Mouse (Mus musculus): ENCODE measurements around the gene Utp4.
"Not testable (repeated sequence)": the region's sequence is repeated elsewhere in the genome, so short reads cannot be mapped to it uniquely, and the experiment has no call there.

The Utp4 gene

DNA sequence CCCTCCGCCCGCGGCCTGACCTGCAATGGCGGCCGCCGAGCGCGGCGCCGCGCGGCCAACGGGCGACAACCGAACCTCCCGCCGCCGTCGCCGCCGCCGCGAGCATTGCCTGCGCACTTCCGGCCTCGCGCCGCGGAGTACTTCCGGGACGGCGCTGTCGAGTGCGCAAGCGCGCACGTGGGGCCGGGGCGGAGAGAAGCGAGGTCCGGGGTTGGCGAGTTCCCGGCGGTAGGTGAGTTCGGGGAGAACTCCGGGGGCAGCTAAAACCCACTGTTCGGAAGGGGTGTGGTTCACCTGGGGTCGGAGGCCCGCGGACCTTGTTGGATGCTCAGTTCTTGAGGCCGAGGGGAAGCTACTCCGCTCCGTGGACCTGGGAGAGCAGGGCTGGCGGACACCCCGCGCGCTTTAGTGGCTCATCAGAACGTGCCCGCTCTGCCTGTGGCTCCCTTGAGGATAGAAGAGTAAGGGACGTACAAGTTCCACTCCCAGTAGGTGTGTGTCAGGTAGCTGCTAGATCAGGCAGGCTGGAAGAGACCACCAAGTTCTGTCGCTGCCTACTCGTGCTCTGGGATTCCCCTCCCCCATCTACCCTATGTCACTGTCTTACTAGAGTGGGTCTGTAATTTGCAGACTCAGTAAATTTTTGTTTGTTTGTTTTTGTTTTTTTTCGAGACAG is at the start of gene Utp4:
Utp4 (plus strand) TSS at position 156 of the 676 bp plus-strand sequence.
- peak; percentile 61 to 82 for DNase-seq (ENCODE audit: low spot score in 2 of 2)

GRCm38 (mm10) chr8:106850034-106850433 is 43.4 kb upstream of the Utp4 start:
- DNase-seq (ENCODE audit: low spot score in 2 of 2), result no peak

DNA sequence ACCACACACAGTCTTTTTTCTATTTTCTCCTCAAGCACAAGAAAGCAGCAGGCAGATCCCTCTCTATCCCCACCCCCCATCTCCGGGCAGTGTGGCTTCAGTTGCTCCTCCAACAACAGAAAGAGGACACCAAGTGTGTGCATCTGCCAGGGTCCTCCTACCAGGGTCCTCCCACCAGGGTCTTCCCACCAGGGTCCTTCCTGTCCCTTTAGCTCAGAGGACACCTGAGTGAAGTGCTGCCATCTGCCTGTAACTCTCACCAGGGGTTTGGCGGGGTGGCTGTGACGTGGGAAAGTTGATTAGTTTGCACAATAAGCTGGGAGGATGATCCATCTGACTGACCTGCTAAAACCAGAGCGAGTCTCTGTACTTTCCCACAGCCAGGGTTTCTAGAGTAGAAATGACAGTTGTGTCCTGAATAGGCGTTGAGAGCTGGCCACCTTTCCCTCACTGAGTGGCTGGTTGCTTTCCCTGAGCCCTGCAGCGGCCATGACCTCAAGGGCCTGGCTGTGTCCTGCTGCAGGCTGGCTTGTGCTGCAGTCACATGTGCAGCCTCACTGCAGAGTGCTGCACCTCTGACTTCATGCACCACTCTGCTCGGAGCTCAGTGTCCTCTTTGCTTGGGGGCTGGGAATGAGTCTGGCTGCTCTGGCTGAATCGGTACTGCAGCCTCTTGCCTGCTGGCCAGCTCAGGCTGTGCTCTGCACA is 38.7 kb upstream of the Utp4 start:
- DNase-seq (ENCODE audit: low spot score in 2 of 2), result no peak

GRCm38 (mm10) chr8:106855242-106855562 is 38.2 kb upstream of the Utp4 start:
- DNase-seq (ENCODE audit: low spot score in 2 of 2), result no peak

DNA sequence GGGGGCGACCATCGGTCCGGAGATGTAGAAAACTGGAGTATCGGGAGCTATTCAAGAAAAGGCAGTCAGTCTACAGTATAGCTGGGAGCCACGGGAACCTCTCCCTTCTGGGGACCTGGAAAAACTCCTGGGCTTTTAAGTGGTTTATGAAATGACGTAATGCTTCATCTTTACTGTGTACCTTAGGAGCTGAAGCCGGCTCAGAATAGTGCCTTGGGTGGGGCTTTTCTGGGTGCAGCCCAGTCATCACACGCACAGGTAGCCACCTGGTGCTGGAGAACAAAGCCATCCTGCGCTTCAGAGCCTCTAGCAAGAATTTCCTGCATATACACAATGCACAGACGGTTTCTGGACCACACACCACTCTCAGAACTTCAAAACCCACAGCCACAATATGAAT is 30.6 kb upstream of the Utp4 start:
- no peak for DNase-seq (ENCODE audit: low spot score in 2 of 2)

GRCm38 (mm10) chr8:106865354-106865753 is 28.1 kb upstream of the Utp4 start:
- no peak for DNase-seq (ENCODE audit: low spot score in 2 of 2)

DNA sequence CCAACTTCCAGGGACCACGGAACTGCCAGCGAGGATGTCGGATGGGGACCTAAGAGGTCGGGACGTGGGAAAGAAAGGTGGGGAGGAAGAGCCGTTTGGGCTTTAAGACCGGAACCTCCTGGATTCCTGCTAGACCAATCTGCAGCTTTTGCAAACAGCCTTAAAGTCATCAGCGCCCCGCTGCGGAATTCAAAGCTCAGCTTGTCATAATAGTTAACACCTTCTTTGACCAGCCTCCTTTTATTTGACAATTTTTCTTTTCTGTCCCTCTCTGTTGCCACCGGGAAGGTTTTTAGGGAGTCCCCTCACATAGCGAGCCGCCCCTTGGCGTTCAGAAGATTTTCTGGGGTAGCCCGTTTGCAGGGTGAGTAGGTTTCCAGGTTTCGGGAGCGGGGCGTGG is 23.4 kb upstream of the Utp4 start, which contains the start of gene Has3:
Has3 (plus strand) TSS at position 192 of the 400 bp plus-strand sequence.
- peak in 1 of 2 experiments; percentile 27 for DNase-seq (ENCODE audit: low spot score in 2 of 2)

GRCm38 (mm10) chr8:106870537-106871327 is 22.7 kb upstream of the Utp4 start:
- peak in 1 of 2 experiments; percentile 71 for DNase-seq (ENCODE audit: low spot score in 2 of 2)

GRCm38 (mm10) chr8:106871328-106871926 is 22.0 kb upstream of the Utp4 start:
- DNase-seq (ENCODE audit: low spot score in 2 of 2), result no peak

GRCm38 (mm10) chr8:106871931-106872371 is 21.5 kb upstream of the Utp4 start:
- DNase-seq (ENCODE audit: low spot score in 2 of 2), result peak in 1 of 2 experiments; percentile 43

GRCm38 (mm10) chr8:106872454-106873034 is 20.9 kb upstream of the Utp4 start:
- no peak for DNase-seq (ENCODE audit: low spot score in 2 of 2)

DNA sequence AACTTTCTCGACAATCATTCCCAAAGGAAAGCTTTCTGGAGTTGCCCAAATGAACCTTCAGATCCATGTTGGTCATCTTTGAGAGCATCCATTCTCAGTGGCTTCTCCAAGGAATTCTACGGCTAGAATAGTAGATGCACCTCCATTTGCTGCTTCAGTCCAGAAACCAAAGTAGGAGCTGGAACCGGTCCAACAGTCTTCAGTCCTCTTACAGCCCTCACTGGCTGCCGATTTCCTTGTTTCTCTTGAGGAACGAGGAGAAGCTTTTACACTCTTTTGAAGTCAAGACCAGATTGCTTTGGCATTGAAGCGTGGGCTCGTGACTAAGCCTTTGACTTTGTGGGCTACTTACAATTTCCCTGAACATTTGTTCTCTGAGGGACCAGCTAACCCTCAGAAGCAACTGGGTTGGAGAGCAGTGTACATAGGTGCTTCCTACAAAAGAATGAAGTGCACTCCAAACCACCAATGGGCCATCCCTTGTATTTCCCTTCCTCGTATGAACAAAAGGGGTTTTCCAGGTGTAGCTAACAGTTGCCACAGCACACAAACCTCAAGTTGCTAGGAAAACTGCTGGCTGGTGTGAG is 13.2 kb upstream of the Utp4 start:
- no peak for DNase-seq (ENCODE audit: low spot score in 2 of 2)

- not testable (repeated sequence) for DNase-seq (ENCODE audit: low spot score in 2 of 2)
Observed at GRCm38 (mm10) chr8:106884094-106884493, 9.3 kb upstream of the Utp4 start.

GRCm38 (mm10) chr8:106884826-106885400 is 8.5 kb upstream of the Utp4 start:
- DNase-seq (ENCODE audit: low spot score in 2 of 2), result not testable (repeated sequence)

GRCm38 (mm10) chr8:106887336-106888189 is 5.9 kb upstream of the Utp4 start:
- DNase-seq (ENCODE audit: low spot score in 2 of 2), result peak; percentile 32 to 68

DNA sequence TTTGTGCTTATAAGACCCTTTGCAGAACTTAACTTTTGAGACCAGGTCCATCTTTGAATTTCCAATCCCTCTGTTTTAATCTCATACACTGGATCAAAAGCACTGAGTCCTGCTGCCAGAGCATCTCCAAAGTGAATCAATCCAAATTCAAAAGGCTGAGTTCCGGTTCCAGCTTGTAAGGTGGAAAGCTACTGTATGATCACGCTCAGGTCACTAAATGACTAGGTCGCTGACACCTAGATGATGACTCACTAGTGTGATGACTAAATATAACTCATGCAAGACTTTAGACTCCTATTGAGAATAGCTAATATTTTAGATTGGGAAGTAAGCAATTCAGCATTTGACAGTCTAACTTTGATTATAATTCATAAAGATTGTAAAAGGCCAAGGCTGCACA is 4.6 kb upstream of the Utp4 start:
- DNase-seq (ENCODE audit: low spot score in 2 of 2), result no peak

- no peak for DNase-seq (ENCODE audit: low spot score in 2 of 2)
Observed at GRCm38 (mm10) chr8:106892210-106892805, 1.1 kb upstream of the Utp4 start.

DNA sequence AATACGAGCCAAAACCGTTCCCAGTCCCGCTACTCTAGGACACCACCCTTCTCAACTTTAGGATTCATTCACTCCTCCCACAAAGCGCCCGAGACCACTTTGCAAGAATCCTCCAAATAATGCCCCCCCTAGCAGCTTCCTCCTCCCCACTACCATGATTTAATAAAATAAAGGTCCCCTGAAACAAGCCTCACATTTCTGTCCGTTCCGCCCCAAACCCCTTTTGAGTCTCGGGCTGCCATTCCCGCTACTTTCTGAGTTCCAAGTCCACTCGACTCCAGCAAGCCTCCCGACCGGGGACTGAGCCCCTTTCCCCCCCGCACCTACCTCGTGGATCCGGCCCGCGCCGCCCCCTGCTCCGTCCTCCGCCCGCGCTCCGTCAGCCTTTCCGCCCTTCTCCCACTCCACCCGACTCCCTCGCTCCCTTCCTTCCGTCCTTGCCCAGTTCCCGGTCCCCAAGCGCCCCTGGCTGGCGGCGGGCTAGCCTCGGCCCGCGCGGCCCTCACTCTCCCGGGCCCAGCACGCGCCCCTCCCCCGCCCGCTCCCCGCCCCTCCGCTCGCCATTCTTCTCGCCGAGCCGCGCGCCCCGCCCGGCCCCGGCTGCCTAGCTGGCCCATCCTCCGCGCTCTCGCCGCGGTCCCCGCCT is 507 bp upstream of the Utp4 start:
- DNase-seq (ENCODE audit: low spot score in 2 of 2), result no peak

DNA sequence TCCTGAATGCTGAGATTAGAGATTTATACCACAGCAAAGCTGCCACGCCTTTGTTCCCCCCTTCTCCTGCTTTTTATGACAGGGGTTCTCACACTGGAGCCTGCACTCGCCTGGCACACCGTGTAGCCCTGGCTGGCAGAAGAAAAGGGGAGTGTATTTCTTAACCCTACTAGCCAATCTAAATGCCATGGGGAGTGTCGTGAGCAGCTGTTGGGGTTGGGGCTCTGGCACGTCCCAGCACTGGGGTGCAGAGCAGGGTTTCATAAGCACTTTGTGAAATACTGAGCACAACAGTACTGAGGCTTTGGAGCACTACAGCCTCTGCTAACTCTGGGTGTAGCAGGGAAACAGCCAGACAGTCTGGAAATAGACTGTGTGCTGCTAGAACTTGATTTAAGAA is 6.0 kb downstream of the Utp4 start:
- DNase-seq (ENCODE audit: low spot score in 2 of 2), result no peak

Measured in frontal cortex, postnatal 10 days (tissue).